Mouse (Mus musculus) ES-E14 (cell line): ENCODE measurements around the gene Grk6. TPM values are rescaled to one million over a fixed set of nuclear protein-coding genes. Genes with fewer than 3 reads are reported as not detected.
A peak's percentile ranks its signal among the peaks of the same experiment; 100 is the strongest.

Experiments used
- DNase-seq: peaks from one replicate; pipeline ENCODE4 v3.0.0-alpha.2; 2013; ENCODE audit warnings: low read depth, low spot score
- H3K27ac ChIP-seq: 2 replicates; pipeline ENCODE4 v1.5.1; 2012; ENCODE audit warnings: low read depth, mild to moderate bottlenecking, low read length, moderate library complexity, mixed read lengths; ENCODE audit not compliant: poor library complexity, insufficient read depth, severe bottlenecking
- H3K36me3 ChIP-seq: 2 replicates; pipeline ENCODE4 v1.6.1; 2012; ENCODE audit warnings: mild to moderate bottlenecking, low read length, moderate library complexity, mixed read lengths; ENCODE audit not compliant: control insufficient read depth, poor library complexity, insufficient read depth, severe bottlenecking
- H3K4me1 ChIP-seq, 2 experiments: fragments of 150-350 bp in 1 of 2; sonication (generic) in 1 of 2; 2 replicates each; pipeline ENCODE4 v1.6.1; 2012; ENCODE audit warnings: low read length in 2 of 2, mild to moderate bottlenecking in 1 of 2, mixed read lengths in 1 of 2; ENCODE audit not compliant: control insufficient read depth in 2 of 2, insufficient read depth in 2 of 2, poor library complexity in 1 of 2
- H3K4me3 ChIP-seq, 2 experiments: fragments of 150-350 bp in 1 of 2; sonication (generic) in 1 of 2; 2 replicates each; pipeline ENCODE4 v1.5.1; 2012; ENCODE audit warnings: low read length in 2 of 2, low read depth in 1 of 2, mild to moderate bottlenecking in 1 of 2, mixed read lengths in 1 of 2; ENCODE audit not compliant: insufficient read depth in 1 of 2, poor library complexity in 1 of 2, severe bottlenecking in 1 of 2
- H3K9ac ChIP-seq: 2 replicates; pipeline ENCODE4 v1.6.1; 2012; ENCODE audit warnings: low read depth, mild to moderate bottlenecking, low read length, mixed read lengths; ENCODE audit not compliant: poor library complexity, insufficient read depth, severe bottlenecking
- H3K9me3 ChIP-seq: fragments of 150-350 bp; sonication (generic); 2 replicates; pipeline ENCODE4 v1.6.1; 2012; ENCODE audit warnings: low read depth, mild to moderate bottlenecking, low read length; ENCODE audit not compliant: control insufficient read depth, insufficient read depth
- CHD2 ChIP-seq: IDR thresholded peaks from 2 replicates; pipeline ENCODE4 v1.6.1; 2014; ENCODE audit warnings: mild to moderate bottlenecking, low read depth, low read length, inconsistent platforms
- HCFC1 ChIP-seq: IDR thresholded peaks from 2 replicates; pipeline ENCODE4 v1.6.1; 2012; ENCODE audit warnings: low read length, inconsistent platforms, borderline replicate concordance; ENCODE audit not compliant: insufficient read depth
- MAFK ChIP-seq: IDR thresholded peaks from 2 replicates; pipeline ENCODE4 v1.6.1; 2014; ENCODE audit warnings: mild to moderate bottlenecking, low read depth, low read length, inconsistent platforms; ENCODE audit not compliant: insufficient read depth
- ZC3H11A ChIP-seq: IDR thresholded peaks from 2 replicates; pipeline ENCODE4 v1.6.1; 2012; ENCODE audit warnings: low read depth, mild to moderate bottlenecking, inconsistent platforms, low read length, borderline replicate concordance
- ZNF384 ChIP-seq: IDR thresholded peaks from 2 replicates; pipeline ENCODE4 v1.6.1; 2012; ENCODE audit warnings: low read depth, low read length, inconsistent platforms
- in situ Hi-C, 2 experiments: fragments of 600-800 bp; cut with MboI; formaldehyde crosslinking; loops; one replicate each; pipeline ENCODE4 v1.15.1; 2025; ENCODE audit warnings: low sequenced_read_pairs in 2 of 2, inconsistent platforms in 1 of 2; ENCODE audit not compliant: unreplicated experiment in 2 of 2
- total RNA-seq: library from RNA; depleted of rRNA; stranded (reverse); fragments of 300-350 nt; gene quantifications from 2 replicates; pipeline ENCODE4 v1.2.3, GENCODE M21; 2012

Gene Grk6
- total RNA-seq, 1 experiment, result 74.7 TPM

DNA sequence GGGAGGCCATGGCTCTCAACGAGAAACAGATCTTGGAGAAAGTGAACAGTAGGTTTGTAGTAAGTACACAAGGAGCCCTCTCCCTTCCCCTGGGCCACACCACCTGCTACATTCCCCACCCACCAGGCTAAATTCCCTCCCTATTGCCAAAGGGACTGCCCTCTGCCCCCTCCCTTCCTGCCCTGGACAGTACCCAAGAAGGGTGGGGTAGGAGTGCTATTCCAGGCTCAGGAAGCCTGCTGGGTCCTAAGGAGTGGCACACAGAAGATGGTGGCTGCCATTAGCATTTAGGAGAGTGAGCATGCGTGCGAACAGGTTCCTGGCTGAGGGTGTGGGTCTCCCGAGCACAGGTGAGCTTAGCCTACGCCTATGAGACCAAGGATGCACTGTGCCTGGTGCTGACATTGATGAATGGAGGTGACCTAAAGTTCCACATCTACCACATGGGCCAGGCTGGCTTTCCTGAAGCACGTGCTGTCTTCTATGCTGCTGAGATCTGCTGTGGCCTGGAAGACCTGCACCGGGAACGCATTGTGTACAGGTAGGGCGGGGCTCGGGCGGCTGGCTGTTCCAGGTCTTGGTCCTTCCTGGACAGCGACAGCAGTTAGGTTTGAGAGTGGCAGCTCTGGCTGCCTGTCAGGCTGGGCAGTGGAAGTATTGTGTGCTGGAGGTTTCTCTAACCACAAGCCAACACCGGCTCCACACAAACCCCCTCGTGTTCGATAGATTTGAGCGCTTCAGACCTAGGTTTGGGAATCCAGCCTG is 7.1 kb downstream of the Grk6 start:
- in situ Hi-C loops, result no loop called here
- Histone ChIP-seq H3K4me3 (no peak overlapping the region), H3K9ac (no peak overlapping the region), H3K36me3 (peaks cover 65% of the 10 kb centered on the region), H3K9me3 (no peaks in the 10 kb centered on the region), H3K27ac (no peak overlapping the region), H3K4me1 (peaks cover 10 to 39% of the 10 kb centered on the region in 2 experiments)
- TF ChIP-seq MAFK, result no peak
- TF ChIP-seq ZNF384, result no peak
- TF ChIP-seq CHD2, result no peak
- no peak for TF ChIP-seq ZC3H11A
- no peak for TF ChIP-seq HCFC1
- no peak for DNase-seq

DNA sequence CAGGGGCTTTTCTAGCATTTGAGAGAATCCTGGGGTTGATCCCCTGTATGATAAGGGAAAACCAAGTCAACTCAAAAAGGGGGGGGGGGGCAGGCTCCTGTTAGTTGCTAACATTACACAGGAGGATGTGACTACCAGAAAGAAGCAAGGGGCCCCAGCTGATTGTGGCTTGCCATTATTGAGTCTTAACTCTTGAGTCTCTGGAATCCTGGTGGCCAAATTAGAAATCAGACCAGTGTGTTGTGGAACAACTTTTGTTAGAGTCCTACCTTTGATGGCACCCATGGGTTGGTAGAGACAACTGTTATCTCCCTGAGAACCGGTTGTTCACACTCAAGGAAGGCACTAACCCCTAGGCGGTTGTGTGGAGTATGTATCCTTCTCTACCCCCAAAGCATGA is 18.1 kb downstream of the Grk6 start:
- no peak overlapping the region for H3K9ac ChIP-seq
- no peak for DNase-seq
- TF ChIP-seq CHD2 (no peak), HCFC1 (no peak), ZNF384 (no peak), MAFK (no peak), ZC3H11A (no peak)
- no peak overlapping the region for H3K27ac ChIP-seq
- in situ Hi-C loops, result no loop called here
- peaks cover 0 to 23% of the 10 kb centered on the region in 2 experiments; a peak in 1 of 4 replicates for H3K4me1 ChIP-seq
- H3K4me3 ChIP-seq, result no peak overlapping the region
- H3K9me3 ChIP-seq, result no peaks in the 10 kb centered on the region
- H3K36me3 ChIP-seq, result peaks cover 21% of the 10 kb centered on the region

DNA sequence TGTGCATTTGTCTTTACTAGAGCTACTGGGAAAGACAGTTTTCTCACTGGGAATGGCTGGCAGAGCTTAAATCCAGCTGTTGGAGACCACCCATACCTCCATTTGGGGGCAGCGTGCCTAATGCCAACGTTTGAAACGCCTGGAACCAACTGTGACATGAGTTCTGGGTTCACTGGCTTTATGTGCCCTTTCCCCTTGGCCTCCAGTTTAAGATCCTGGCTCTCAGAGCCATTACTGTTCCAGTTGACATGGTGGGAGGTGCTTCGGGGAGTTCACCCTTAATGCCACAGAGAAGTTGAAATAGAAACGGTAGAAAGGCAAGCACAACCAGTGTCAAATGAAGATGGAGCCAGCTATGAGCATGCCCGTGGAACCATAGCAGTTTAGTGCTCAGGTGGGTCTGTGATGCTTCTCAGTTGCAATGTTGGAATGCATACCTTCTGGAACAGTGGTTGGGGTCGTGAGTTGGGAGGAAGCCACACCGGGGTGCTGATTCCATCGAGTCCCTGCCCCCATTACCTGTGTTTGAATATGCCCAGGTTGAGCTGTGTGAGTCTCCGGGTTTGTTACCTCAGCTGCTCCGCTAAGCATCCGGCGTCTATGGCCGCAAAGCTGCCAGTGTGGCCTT is 18.6 kb downstream of the Grk6 start:
- H3K9ac ChIP-seq, result peak overlapping the region; percentile 84
- DNase-seq, result no peak
- no peak overlapping the region for H3K27ac ChIP-seq
- TF ChIP-seq CHD2 (no peak), ZC3H11A (no peak), HCFC1 (no peak), ZNF384 (no peak), MAFK (no peak)
- peaks cover 17% of the 10 kb centered on the region for H3K36me3 ChIP-seq
- in situ Hi-C loops, result no loop called here
- H3K4me3 ChIP-seq, result peak overlapping the region; percentile 69 to 70; a peak in 3 of 4 replicates
- no peaks in the 10 kb centered on the region for H3K9me3 ChIP-seq
- H3K4me1 ChIP-seq, result peaks cover 0 to 23% of the 10 kb centered on the region in 2 experiments; a peak in 1 of 4 replicates

DNA sequence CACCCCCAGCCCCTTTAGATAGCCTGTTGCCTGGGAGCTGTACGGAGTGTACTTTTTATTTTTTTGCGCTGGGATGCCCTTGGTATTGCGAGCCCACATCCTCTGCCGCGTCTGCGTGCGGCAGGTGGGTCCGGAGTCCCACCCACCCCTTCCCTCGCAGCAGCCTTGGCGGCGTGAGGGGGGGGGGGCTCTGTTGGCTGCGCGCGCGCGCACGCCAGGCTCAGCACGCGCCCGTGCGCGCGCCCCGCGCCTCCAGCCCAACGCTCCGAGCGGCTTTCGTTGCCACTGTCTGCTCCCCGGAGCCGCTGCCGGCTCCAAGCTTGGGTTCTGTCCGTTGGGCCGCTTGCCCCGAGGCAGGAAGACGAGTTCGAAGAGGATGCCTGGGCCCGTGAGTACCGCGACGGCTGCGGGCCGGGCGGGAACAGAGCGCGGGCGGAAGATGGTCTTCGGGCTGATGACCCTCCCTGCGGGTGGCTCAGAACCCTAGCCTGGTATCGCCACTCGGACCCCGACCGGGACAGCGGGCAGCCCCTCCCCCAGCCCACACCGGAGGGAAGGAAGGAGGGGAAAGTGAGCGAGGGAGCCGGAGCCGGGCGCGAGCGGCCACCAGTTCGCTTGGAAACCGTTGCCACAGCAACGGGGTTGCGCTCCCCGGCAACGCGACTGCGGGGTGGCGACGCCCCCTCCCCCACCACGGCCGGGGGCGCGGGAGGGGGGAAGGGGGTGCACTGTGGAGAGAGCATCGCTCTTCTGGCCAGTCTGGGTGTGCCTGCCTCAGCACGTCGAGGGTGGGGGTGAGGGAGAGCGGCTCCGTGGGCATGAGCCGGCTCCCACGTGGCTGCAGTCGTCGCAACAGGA is 19.4 kb downstream of the Grk6 start, which contains the start of gene Prr7:
Gene Prr7 (plus strand): TSS at position 241 of the 858 bp plus-strand sequence.
- TF ChIP-seq ZNF384 (no peak), CHD2 (no peak), HCFC1 (no peak), MAFK (no peak), ZC3H11A (no peak)
- Histone ChIP-seq H3K27ac (peak within 1 kb of the TSS; percentile 12; the same call in 1 of the 2 replicates), H3K4me1 (peaks cover 0 to 23% of the 10 kb centered on the region in 2 experiments; a peak in 1 of 4 replicates), H3K4me3 (peak within 1 kb of the TSS; percentile 69 to 70), H3K9me3 (no peaks in the 10 kb centered on the region), H3K36me3 (peaks cover 9% of the 10 kb centered on the region), H3K9ac (peak within 1 kb of the TSS; percentile 84)
- in situ Hi-C loops, result no loop called here
- DNase-seq, result no peak
